In genomic region chr5:24202492-24202891, GRCm38 (mm10) we compare ENCODE assay signal across 19 mouse cellular contexts. TPM values are rescaled to one million over a fixed set of nuclear protein-coding genes. Genes with fewer than 3 reads are reported as not detected.
DNase-seq lines count a peak whose midpoint lies in the region; ATAC-seq and TF ChIP-seq lines count a peak whose summit lies in the region.
"Had no signal": no experiment of that assay in that cellular context is flagged by ENCODE, and none has a peak within 500 bp of the region (broad histone marks: within the 10 kb centered on the region; RNA-seq: fewer than 3 reads in every experiment).

No protein-coding gene starts in this region.

- no peak for ATAC-seq in forebrain, embryonic 12.5 days (ENCODE audit: low FRiP score)
- no peak for ATAC-seq in forebrain, embryonic 15.5 days (replicated peaks)
- peak; percentile 49; the same call in 1 of the 2 replicates for ATAC-seq in midbrain, postnatal 0 days (ENCODE audit: low FRiP score)
- ATAC-seq in midbrain, embryonic 16.5 days, result no peak
- peak; percentile 52; the same call in 1 of the 2 replicates for ATAC-seq in frontal cortex, adult (ENCODE audit: low TSS enrichment)
- no peak for ATAC-seq in intestine, embryonic 16.5 days
- ATAC-seq: midbrain, embryonic 15.5 days had no signal

- H3K27me3 ChIP-seq in forebrain, embryonic 12.5 days, result no peaks in the 10 kb centered on the region
- H3K27me3 ChIP-seq in forebrain, embryonic 15.5 days, result no peaks in the 10 kb centered on the region
- H3K27me3 ChIP-seq in midbrain, postnatal 0 days (ENCODE audit: insufficient read depth, low read length), result no peaks in the 10 kb centered on the region
- H3K27me3 ChIP-seq in midbrain, embryonic 16.5 days (ENCODE audit: control insufficient read depth, insufficient read depth, low read depth, low read length), result no peaks in the 10 kb centered on the region
- no peaks in the 10 kb centered on the region for H3K27me3 ChIP-seq in intestine, embryonic 16.5 days (replicated peaks; ENCODE audit: control insufficient read depth, insufficient read depth, low read length)
- H3K27me3 ChIP-seq: CH12.LX; embryonic facial prominence, embryonic 13.5 days; kidney, embryonic 15.5 days; lung, embryonic 15.5 days; midbrain, embryonic 15.5 days had no signal

- DNase-seq in midbrain, postnatal 0 days (ENCODE audit: low spot score), result peak; percentile 42
- peak; percentile 28 to 55 for DNase-seq in left cerebral cortex, postnatal 10 days (ENCODE audit: extremely low spot score in 1 of 2, low spot score in 2 of 2)
- DNase-seq in ovary, postnatal 14 days (ENCODE audit: low spot score), result no peak
- DNase-seq: adrenal gland, postnatal 36 days; cerebellum, postnatal 25 days; gastrocnemius, postnatal 14 days; heart, postnatal 14 days; spleen, adult 18-20 months; thymus, postnatal 25 days had no signal

- WGBS in forebrain, embryonic 12.5 days, result 35% methylated on average over 5 of the region's 5 CpGs
- 18% methylated on average over 5 of the region's 5 CpGs for WGBS in forebrain, embryonic 15.5 days
- 66% methylated on average over 5 of the region's 5 CpGs for WGBS in midbrain, postnatal 0 days
- 68% methylated on average over 5 of the region's 5 CpGs for WGBS in midbrain, embryonic 16.5 days
- WGBS in intestine, embryonic 16.5 days, result 83% methylated on average over 5 of the region's 5 CpGs

- intact Hi-C loops in left cerebral cortex, postnatal 10 days (cut with DNase I), result no loop called here

- H3K4me1 ChIP-seq in forebrain, embryonic 12.5 days, result no peaks in the 10 kb centered on the region
- no peaks in the 10 kb centered on the region for H3K4me1 ChIP-seq in forebrain, embryonic 15.5 days
- no peaks in the 10 kb centered on the region for H3K4me1 ChIP-seq in midbrain, postnatal 0 days (ENCODE audit: insufficient read depth, low read length)
- no peaks in the 10 kb centered on the region for H3K4me1 ChIP-seq in midbrain, embryonic 16.5 days (ENCODE audit: control insufficient read depth, insufficient read depth, low read length)
- H3K4me1 ChIP-seq in intestine, embryonic 16.5 days (ENCODE audit: control insufficient read depth, insufficient read depth, low read length), result no peaks in the 10 kb centered on the region
- H3K4me1 ChIP-seq: embryonic facial prominence, embryonic 13.5 days; kidney, embryonic 15.5 days; lung, embryonic 15.5 days; midbrain, embryonic 15.5 days had no signal

- no peaks in the 10 kb centered on the region for H3K36me3 ChIP-seq in forebrain, embryonic 12.5 days (replicated peaks)
- no peaks in the 10 kb centered on the region for H3K36me3 ChIP-seq in forebrain, embryonic 15.5 days
- no peaks in the 10 kb centered on the region for H3K36me3 ChIP-seq in midbrain, postnatal 0 days (ENCODE audit: insufficient read depth, low read length)
- H3K36me3 ChIP-seq in midbrain, embryonic 16.5 days (ENCODE audit: control insufficient read depth, insufficient read depth, low read length), result no peaks in the 10 kb centered on the region
- no peaks in the 10 kb centered on the region for H3K36me3 ChIP-seq in intestine, embryonic 16.5 days (ENCODE audit: control insufficient read depth, insufficient read depth, low read length)
- H3K36me3 ChIP-seq: embryonic facial prominence, embryonic 13.5 days; kidney, embryonic 15.5 days; lung, embryonic 15.5 days; midbrain, embryonic 15.5 days had no signal

- no peak overlapping the region for H3K9ac ChIP-seq in forebrain, embryonic 12.5 days
- H3K9ac ChIP-seq in forebrain, embryonic 15.5 days (replicated peaks), result no peak overlapping the region
- no peak overlapping the region for H3K9ac ChIP-seq in midbrain, postnatal 0 days (replicated peaks; ENCODE audit: low read length, poor library complexity, severe bottlenecking)
- H3K9ac ChIP-seq in midbrain, embryonic 16.5 days (ENCODE audit: low read depth, low read length), result no peak overlapping the region
- H3K9ac ChIP-seq in intestine, embryonic 16.5 days (ENCODE audit: low read depth, low read length), result no peak overlapping the region
- H3K9ac ChIP-seq: embryonic facial prominence, embryonic 13.5 days; kidney, embryonic 15.5 days; lung, embryonic 15.5 days; midbrain, embryonic 15.5 days had no signal

- no peak overlapping the region for H3K4me3 ChIP-seq in forebrain, embryonic 12.5 days (replicated peaks)
- no peak overlapping the region for H3K4me3 ChIP-seq in forebrain, embryonic 15.5 days
- no peak overlapping the region for H3K4me3 ChIP-seq in midbrain, postnatal 0 days (ENCODE audit: low read depth, low read length)
- no peak overlapping the region for H3K4me3 ChIP-seq in midbrain, embryonic 16.5 days (ENCODE audit: low read depth, low read length)
- no peak overlapping the region for H3K4me3 ChIP-seq in intestine, embryonic 16.5 days (ENCODE audit: low read length)
- H3K4me3 ChIP-seq: embryonic facial prominence, embryonic 13.5 days; kidney, embryonic 15.5 days; lung, embryonic 15.5 days; midbrain, embryonic 15.5 days had no signal

- no peak overlapping the region for H3K4me2 ChIP-seq in forebrain, embryonic 12.5 days
- H3K4me2 ChIP-seq in forebrain, embryonic 15.5 days (replicated peaks), result no peak overlapping the region
- H3K4me2 ChIP-seq in midbrain, postnatal 0 days (ENCODE audit: low read depth, low read length, poor library complexity, severe bottlenecking), result no peak overlapping the region
- H3K4me2 ChIP-seq in midbrain, embryonic 16.5 days (ENCODE audit: low read length), result no peak overlapping the region
- H3K4me2 ChIP-seq in intestine, embryonic 16.5 days (ENCODE audit: low read depth, low read length), result no peak overlapping the region
- H3K4me2 ChIP-seq: embryonic facial prominence, embryonic 13.5 days; kidney, embryonic 15.5 days; lung, embryonic 15.5 days; midbrain, embryonic 15.5 days had no signal

- H3K27ac ChIP-seq in forebrain, embryonic 12.5 days, result 0 out of 2 replicates have a peak overlapping the region, but pooled peaks have one; percentile 1
- H3K27ac ChIP-seq in forebrain, embryonic 15.5 days (replicated peaks), result no peak overlapping the region
- no peak overlapping the region for H3K27ac ChIP-seq in midbrain, postnatal 0 days (ENCODE audit: low read depth, low read length)
- no peak overlapping the region for H3K27ac ChIP-seq in midbrain, embryonic 16.5 days (ENCODE audit: low read length)
- no peak overlapping the region for H3K27ac ChIP-seq in intestine, embryonic 16.5 days (ENCODE audit: low read length)
- H3K27ac ChIP-seq: embryonic facial prominence, embryonic 13.5 days; kidney, embryonic 15.5 days; lung, embryonic 15.5 days; midbrain, embryonic 15.5 days had no signal

- no peaks in the 10 kb centered on the region for H3K9me3 ChIP-seq in forebrain, embryonic 12.5 days
- H3K9me3 ChIP-seq in forebrain, embryonic 15.5 days, result no peaks in the 10 kb centered on the region
- no peaks in the 10 kb centered on the region for H3K9me3 ChIP-seq in midbrain, postnatal 0 days (ENCODE audit: low read length)
- no peaks in the 10 kb centered on the region for H3K9me3 ChIP-seq in midbrain, embryonic 16.5 days (replicated peaks; ENCODE audit: control insufficient read depth, low read length, poor library complexity, severe bottlenecking)
- no peaks in the 10 kb centered on the region for H3K9me3 ChIP-seq in intestine, embryonic 16.5 days (ENCODE audit: control insufficient read depth, low read length)
- H3K9me3 ChIP-seq: embryonic facial prominence, embryonic 13.5 days; kidney, embryonic 15.5 days; lung, embryonic 15.5 days; midbrain, embryonic 15.5 days had no signal

- no peak for TF ChIP-seq CTCF in midbrain, postnatal 0 days (IDR thresholded peaks at IDR 0.05)

RNA-seq across cellular contexts. Expression of gene Nupl2, which starts 37.7 kb away (rescaled TPM):
- 19.2 and 21.0 TPM in 2 replicates for polyA plus RNA-seq in forebrain, embryonic 12.5 days (2016; fragmentation: Nextera tagmentation; extraction: Ambion mirVana)
- polyA plus RNA-seq in forebrain, embryonic 15.5 days (2015; fragmentation: Nextera tagmentation; extraction: Ambion mirVana), result 15.4 and 16.0 TPM in 2 replicates
- 10.6 and 14.0 TPM in 2 replicates for total RNA-seq in midbrain, postnatal 0 days (2014; rRNA removed)
- 9.0 and 9.4 TPM in 2 replicates for polyA plus RNA-seq in midbrain, postnatal 0 days (2015; fragmentation: Nextera tagmentation; extraction: Ambion mirVana)
- 14.3 and 15.2 TPM in 2 replicates for polyA plus RNA-seq in midbrain, embryonic 16.5 days (2015; fragmentation: Nextera tagmentation; extraction: Ambion mirVana)
- total RNA-seq in left cerebral cortex, postnatal 10 days (2021), result 10 to 100 TPM; 11.2 to 11.8 TPM
- 9.6 and 11.2 TPM in 2 replicates for polyA plus RNA-seq in intestine, embryonic 16.5 days (2015; fragmentation: Nextera tagmentation; extraction: Ambion mirVana)

Comparison
In these comparisons a context has a peak if more than half of its experiments do, and no peak if none do; other contexts are left out.
1. ATAC-seq: peak in midbrain, postnatal 0 days (single experiment) and frontal cortex, adult (single experiment); none in forebrain, embryonic 12.5 days (single experiment), forebrain, embryonic 15.5 days (single experiment), midbrain, embryonic 16.5 days (single experiment) and intestine, embryonic 16.5 days (single experiment).